Mouse (Mus musculus): ENCODE results near the gene Fbxo44. TPM values are rescaled to one million over a fixed set of nuclear protein-coding genes. Genes with fewer than 3 reads are reported as not detected.

Gene Fbxo44
- polyA plus RNA-seq, 1 experiment, result 29.8 TPM

DNA sequence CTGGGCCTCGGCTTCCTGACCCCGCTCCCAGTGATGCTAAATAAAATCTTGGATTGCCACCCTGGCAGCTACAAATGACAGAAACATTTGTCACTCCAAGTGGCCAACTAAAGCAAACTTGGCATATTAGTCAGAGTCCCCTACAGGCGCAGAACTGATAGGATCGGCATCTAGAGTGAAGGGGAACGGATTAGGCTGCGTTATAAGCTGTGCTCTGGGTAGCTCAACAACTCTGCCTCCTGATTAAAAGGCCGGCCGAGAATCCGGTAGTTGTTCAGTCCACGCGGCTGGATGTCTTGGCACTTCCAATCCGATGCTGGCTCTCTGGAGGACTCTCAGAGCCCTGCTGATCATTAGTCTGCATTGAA is 14.2 kb upstream of the Fbxo44 start:
- Histone ChIP-seq H3K36me3 (ENCODE audit: control insufficient read depth, insufficient read depth, low read length) (no peaks in the 10 kb centered on the region), H3K27ac (ENCODE audit: insufficient read depth, low read depth, low read length) (no peak overlapping the region), H3K4me1 (ENCODE audit: control insufficient read depth, insufficient read depth, low read length) (no peaks in the 10 kb centered on the region), H3K27me3 (replicated peaks; ENCODE audit: control insufficient read depth, insufficient read depth, low read length) (no peaks in the 10 kb centered on the region; the same call in 1 of the 2 replicates), H3K4me3 (ENCODE audit: insufficient read depth, low read depth, low read length) (no peak overlapping the region)
- no peak for DNase-seq
- 36% methylated on average over 12 of the region's 12 CpGs for WGBS
- TF ChIP-seq POLR2A (IDR thresholded peaks at IDR 0.05; ENCODE audit: low read depth, low read length), result no peak
- no peak for TF ChIP-seq CTCF (conservative IDR thresholded peaks at IDR 0.05; ENCODE audit: insufficient read depth, insufficient read length, low read depth, low read length)

- Histone ChIP-seq H3K4me3 (ENCODE audit: insufficient read depth, low read depth, low read length) (no peak overlapping the region), H3K36me3 (ENCODE audit: control insufficient read depth, insufficient read depth, low read length) (no peaks in the 10 kb centered on the region), H3K27ac (ENCODE audit: insufficient read depth, low read depth, low read length) (no peak overlapping the region), H3K27me3 (replicated peaks; ENCODE audit: control insufficient read depth, insufficient read depth, low read length) (no peaks in the 10 kb centered on the region; the same call in 1 of the 2 replicates), H3K4me1 (ENCODE audit: control insufficient read depth, insufficient read depth, low read length) (no peaks in the 10 kb centered on the region)
- TF ChIP-seq CTCF (conservative IDR thresholded peaks at IDR 0.05; ENCODE audit: insufficient read depth, insufficient read length, low read depth, low read length), result no peak
- TF ChIP-seq POLR2A (IDR thresholded peaks at IDR 0.05; ENCODE audit: low read depth, low read length), result no peak
- WGBS, result 3% methylated on average over 30 of the region's 30 CpGs
- DNase-seq, result no peak
These were observed 13.7 kb upstream of the Fbxo44 start for GRCm38 (mm10) chr4:148173811-148174494.

GRCm38 (mm10) chr4:148171261-148171660 is 11.0 kb upstream of the Fbxo44 start:
- no peaks in the 10 kb centered on the region for H3K4me1 ChIP-seq (ENCODE audit: control insufficient read depth, insufficient read depth, low read length)
- no peaks in the 10 kb centered on the region for H3K36me3 ChIP-seq (ENCODE audit: control insufficient read depth, insufficient read depth, low read length)
- no peak for DNase-seq
- H3K4me3 ChIP-seq (ENCODE audit: insufficient read depth, low read depth, low read length), result no peak overlapping the region
- 58% methylated on average over 3 of the region's 3 CpGs for WGBS
- H3K27ac ChIP-seq (ENCODE audit: insufficient read depth, low read depth, low read length), result no peak overlapping the region
- TF ChIP-seq POLR2A (IDR thresholded peaks at IDR 0.05; ENCODE audit: low read depth, low read length), result no peak
- TF ChIP-seq CTCF (conservative IDR thresholded peaks at IDR 0.05; ENCODE audit: insufficient read depth, insufficient read length, low read depth, low read length), result no peak
- H3K27me3 ChIP-seq (replicated peaks; ENCODE audit: control insufficient read depth, insufficient read depth, low read length), result no peaks in the 10 kb centered on the region; the same call in 1 of the 2 replicates

- Histone ChIP-seq H3K36me3 (ENCODE audit: control insufficient read depth, insufficient read depth, low read length) (no peaks in the 10 kb centered on the region), H3K27me3 (replicated peaks; ENCODE audit: control insufficient read depth, insufficient read depth, low read length) (no peaks in the 10 kb centered on the region; the same call in 1 of the 2 replicates), H3K27ac (ENCODE audit: insufficient read depth, low read depth, low read length) (no peak overlapping the region), H3K4me3 (ENCODE audit: insufficient read depth, low read depth, low read length) (no peak overlapping the region), H3K4me1 (ENCODE audit: control insufficient read depth, insufficient read depth, low read length) (no peaks in the 10 kb centered on the region)
- TF ChIP-seq POLR2A (IDR thresholded peaks at IDR 0.05; ENCODE audit: low read depth, low read length) (no peak), CTCF (conservative IDR thresholded peaks at IDR 0.05; ENCODE audit: insufficient read depth, insufficient read length, low read depth, low read length) (peak; percentile 91)
- WGBS, result 3% methylated on average over 2 of the region's 2 CpGs
- DNase-seq, result peak; percentile 54
These were observed 10.6 kb upstream of the Fbxo44 start for GRCm38 (mm10) chr4:148170842-148171241.

DNA sequence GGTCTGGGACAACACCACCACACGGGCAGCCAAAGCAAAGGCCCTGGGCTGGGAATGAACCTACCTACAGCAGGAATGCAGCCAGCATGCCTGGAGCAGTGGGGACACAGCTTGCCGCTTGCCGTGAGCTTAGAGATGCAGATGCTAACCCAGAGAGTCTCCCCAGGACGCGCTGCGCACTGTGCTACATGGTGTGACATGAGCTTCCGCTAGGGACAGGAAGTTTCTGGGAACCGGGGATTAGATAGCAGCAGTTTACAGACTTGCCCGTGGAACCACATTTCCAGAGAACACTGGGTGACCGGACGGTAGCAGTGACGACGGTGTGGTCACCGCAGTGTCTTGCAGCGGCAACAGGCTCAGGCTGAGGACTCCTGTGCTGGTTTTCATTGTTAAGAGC is 9.3 kb upstream of the Fbxo44 start:
- no peaks in the 10 kb centered on the region; the same call in 1 of the 2 replicates for H3K27me3 ChIP-seq (replicated peaks; ENCODE audit: control insufficient read depth, insufficient read depth, low read length)
- H3K36me3 ChIP-seq (ENCODE audit: control insufficient read depth, insufficient read depth, low read length), result no peaks in the 10 kb centered on the region
- H3K27ac ChIP-seq (ENCODE audit: insufficient read depth, low read depth, low read length), result no peak overlapping the region
- TF ChIP-seq POLR2A (IDR thresholded peaks at IDR 0.05; ENCODE audit: low read depth, low read length) (no peak), CTCF (conservative IDR thresholded peaks at IDR 0.05; ENCODE audit: insufficient read depth, insufficient read length, low read depth, low read length) (no peak)
- WGBS, result 26% methylated on average over 15 of the region's 15 CpGs
- no peak overlapping the region for H3K4me3 ChIP-seq (ENCODE audit: insufficient read depth, low read depth, low read length)
- DNase-seq, result no peak
- no peaks in the 10 kb centered on the region for H3K4me1 ChIP-seq (ENCODE audit: control insufficient read depth, insufficient read depth, low read length)

DNA sequence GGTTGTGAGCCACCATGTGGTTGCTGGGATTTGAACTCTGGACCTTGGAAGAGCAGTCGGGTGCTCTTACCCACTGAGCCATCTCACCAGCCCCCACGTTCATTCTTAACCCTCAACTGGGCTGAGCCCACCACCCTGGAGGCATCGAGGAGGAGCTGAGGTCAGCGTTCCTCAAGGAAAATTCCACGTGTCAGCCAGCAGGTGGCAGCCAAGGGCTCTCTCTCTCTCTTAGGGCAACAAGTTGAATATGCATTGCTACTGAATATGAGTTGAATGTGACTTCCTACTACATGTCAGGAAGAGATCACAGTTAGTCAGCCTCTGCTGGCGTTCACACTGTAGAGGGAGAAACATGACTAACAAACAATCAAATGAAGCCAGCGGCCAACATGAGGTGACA is 8.0 kb upstream of the Fbxo44 start:
- Histone ChIP-seq H3K4me3 (ENCODE audit: insufficient read depth, low read depth, low read length) (no peak overlapping the region), H3K27me3 (replicated peaks; ENCODE audit: control insufficient read depth, insufficient read depth, low read length) (no peaks in the 10 kb centered on the region; the same call in 1 of the 2 replicates), H3K4me1 (ENCODE audit: control insufficient read depth, insufficient read depth, low read length) (no peaks in the 10 kb centered on the region), H3K36me3 (ENCODE audit: control insufficient read depth, insufficient read depth, low read length) (no peaks in the 10 kb centered on the region), H3K27ac (ENCODE audit: insufficient read depth, low read depth, low read length) (no peak overlapping the region)
- DNase-seq, result peak; percentile 49
- WGBS, result 21% methylated on average over 7 of the region's 7 CpGs
- no peak for TF ChIP-seq POLR2A (IDR thresholded peaks at IDR 0.05; ENCODE audit: low read depth, low read length)
- peak; percentile 80 for TF ChIP-seq CTCF (conservative IDR thresholded peaks at IDR 0.05; ENCODE audit: insufficient read depth, insufficient read length, low read depth, low read length)

DNA sequence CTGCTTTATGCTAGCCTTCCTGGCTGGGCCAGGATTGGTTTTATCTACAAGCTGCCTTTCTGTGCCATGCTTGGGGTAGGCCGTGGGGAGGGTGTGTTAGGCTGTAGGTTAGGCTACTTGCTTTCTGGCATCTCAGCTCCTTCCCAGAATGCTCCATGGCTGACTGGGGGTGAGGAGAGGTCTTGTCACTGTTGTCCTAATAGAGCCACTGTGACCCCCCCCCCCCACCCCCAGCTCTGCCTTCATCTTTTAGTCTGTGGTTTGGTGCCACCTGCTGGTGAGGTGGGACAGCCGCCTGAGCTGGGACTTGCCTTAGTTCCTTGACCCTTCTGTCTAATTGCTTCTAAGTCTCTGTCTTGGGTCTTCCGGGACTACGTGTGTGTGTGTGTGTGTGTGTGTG is 6.7 kb upstream of the Fbxo44 start:
- Histone ChIP-seq H3K27ac (ENCODE audit: insufficient read depth, low read depth, low read length) (no peak overlapping the region), H3K36me3 (ENCODE audit: control insufficient read depth, insufficient read depth, low read length) (no peaks in the 10 kb centered on the region), H3K27me3 (replicated peaks; ENCODE audit: control insufficient read depth, insufficient read depth, low read length) (no peaks in the 10 kb centered on the region), H3K4me3 (ENCODE audit: insufficient read depth, low read depth, low read length) (no peak overlapping the region), H3K4me1 (ENCODE audit: control insufficient read depth, insufficient read depth, low read length) (no peaks in the 10 kb centered on the region)
- peak; percentile 75 for DNase-seq
- no peak for TF ChIP-seq POLR2A (IDR thresholded peaks at IDR 0.05; ENCODE audit: low read depth, low read length)
- peak; percentile 64 for TF ChIP-seq CTCF (conservative IDR thresholded peaks at IDR 0.05; ENCODE audit: insufficient read depth, insufficient read length, low read depth, low read length)
- WGBS, result 9% methylated on average over 4 of the region's 4 CpGs

Measured in kidney, adult 2 months (tissue).